Mouse (Mus musculus) hindbrain, embryonic 11.5 days (tissue): ENCODE measurements around the gene Gpr153. TPM values are rescaled to one million over a fixed set of nuclear protein-coding genes. Genes with fewer than 3 reads are reported as not detected.

Experiments used
- ATAC-seq: fragments of 200-750 bp; cut with Nextera tagmentation; 2 replicates; pipeline ENCODE4 v1.8.0; 2017; ENCODE audit warnings: mild to moderate bottlenecking, moderate TSS enrichment, moderate library complexity; ENCODE audit not compliant: low FRiP score
- DNase-seq: peaks from one replicate; pipeline ENCODE4 v3.0.0-alpha.2; 2015; ENCODE audit warnings: low spot score
- H3K27ac ChIP-seq: fragments of 300-500 bp; sonication (generic); 2 replicates; pipeline ENCODE4 v1.5.1; 2014; ENCODE audit warnings: mild to moderate bottlenecking, low read depth, low read length
- H3K27me3 ChIP-seq: fragments of 300-500 bp; sonication (generic); 2 replicates; pipeline ENCODE4 v1.6.1; 2014; ENCODE audit warnings: mild to moderate bottlenecking, low read length, moderate library complexity, mixed read lengths; ENCODE audit not compliant: control insufficient read depth, insufficient read depth
- H3K36me3 ChIP-seq: fragments of 300-500 bp; sonication (generic); 2 replicates; pipeline ENCODE4 v1.6.1; 2014; ENCODE audit warnings: mild to moderate bottlenecking, low read length, moderate library complexity, mixed read lengths; ENCODE audit not compliant: control insufficient read depth, insufficient read depth
- H3K4me1 ChIP-seq: fragments of 300-500 bp; sonication (generic); replicated peaks from 2 replicates; pipeline ENCODE4 v1.6.1; 2014; ENCODE audit warnings: low read length, mixed read lengths; ENCODE audit not compliant: control insufficient read depth, insufficient read depth
- H3K4me2 ChIP-seq: fragments of 300-500 bp; sonication (generic); replicated peaks from 2 replicates; pipeline ENCODE4 v1.6.1; 2014; ENCODE audit warnings: mild to moderate bottlenecking, low read depth, low read length
- H3K4me3 ChIP-seq: fragments of 300-500 bp; sonication (generic); 2 replicates; pipeline ENCODE4 v1.5.1; 2014; ENCODE audit warnings: low read depth, low read length
- H3K9ac ChIP-seq: fragments of 300-500 bp; sonication (generic); 2 replicates; pipeline ENCODE4 v1.6.1; 2014; ENCODE audit warnings: low read depth, low read length
- H3K9me3 ChIP-seq: fragments of 300-500 bp; sonication (generic); 2 replicates; pipeline ENCODE4 v1.6.1; 2016; ENCODE audit warnings: low read length; ENCODE audit not compliant: control insufficient read depth
- WGBS: fragments of 180-500 bp; shearing (Covaris S2); extraction: QIAGEN DNeasy Blood & Tissue Kit; methylation state at CpG from one replicate; pipeline ENCODE4 v1.1.7; 2014; 5-methylcytosine and 5-hydroxymethylcytosine counted together
- polyA plus RNA-seq: library from polyadenylated mRNA; unstranded; fragments of >200 nt; fragmentation: Nextera tagmentation; extraction: Ambion mirVana; gene quantifications from 2 replicates; pipeline ENCODE4 v1.2.1, GENCODE M21; 2014

The Gpr153 gene
- polyA plus RNA-seq, 1 experiment from 2014 or later: 9.5 TPM

- Histone ChIP-seq H3K9me3 (no peaks in the 10 kb centered on the region), H3K27me3 (peaks cover 70% of the 10 kb centered on the region), H3K27ac (no peak overlapping the region), H3K4me2 (no peak overlapping the region), H3K4me3 (no peak overlapping the region), H3K4me1 (peaks cover 7% of the 10 kb centered on the region; the same call in 1 of the 2 replicates), H3K9ac (no peak overlapping the region), H3K36me3 (no peaks in the 10 kb centered on the region)
- peak; percentile 21 for DNase-seq
- ATAC-seq: no peak
- WGBS: 2% methylated on average over 14 of the region's 14 CpGs
Observed at GRCm38 (mm10) chr4:152312186-152312585, 38.2 kb downstream of the Gpr153 start.

GRCm38 (mm10) chr4:152313211-152313632 is 39.2 kb downstream of the Gpr153 start:
- under 1% methylated on average over 29 of the region's 29 CpGs for WGBS
- Histone ChIP-seq H3K4me2 (peak overlapping the region; percentile 41), H3K4me3 (peak overlapping the region; percentile 16; the same call in 1 of the 2 replicates), H3K9me3 (no peaks in the 10 kb centered on the region), H3K27me3 (peaks cover 79% of the 10 kb centered on the region), H3K36me3 (no peaks in the 10 kb centered on the region), H3K9ac (no peak overlapping the region), H3K4me1 (peaks cover 7% of the 10 kb centered on the region; the same call in 1 of the 2 replicates), H3K27ac (no peak overlapping the region)
- DNase-seq: peak; percentile 64
- peak; percentile 63; the same call in 1 of the 2 replicates for ATAC-seq

GRCm38 (mm10) chr4:152313934-152314333 is 39.9 kb downstream of the Gpr153 start:
- Histone ChIP-seq H3K9ac (no peak overlapping the region), H3K9me3 (no peaks in the 10 kb centered on the region), H3K36me3 (no peaks in the 10 kb centered on the region), H3K4me1 (peaks cover 9% of the 10 kb centered on the region), H3K27ac (no peak overlapping the region), H3K4me3 (no peak overlapping the region), H3K27me3 (peaks cover 84% of the 10 kb centered on the region), H3K4me2 (no peak overlapping the region)
- 0 out of 2 replicates have a peak, but pooled peaks have one; percentile 20 for ATAC-seq
- peak; percentile 58 for DNase-seq

- no peaks in the 10 kb centered on the region for H3K36me3 ChIP-seq
Observed at GRCm38 (mm10) chr4:152315498-152316213, 41.6 kb downstream of the Gpr153 start.

GRCm38 (mm10) chr4:152317631-152318033 is 43.6 kb downstream of the Gpr153 start:
- no peak overlapping the region for H3K4me3 ChIP-seq
- H3K4me1 ChIP-seq: peaks cover 9% of the 10 kb centered on the region
- ATAC-seq: no peak

More at GRCm38 (mm10) chr4:152315498-152316213, 41.6 kb downstream of the Gpr153 start:
- Histone ChIP-seq H3K4me1 (peaks cover 9% of the 10 kb centered on the region), H3K4me2 (peak overlapping the region; percentile 19), H3K9ac (no peak overlapping the region), H3K27me3 (peaks cover 81% of the 10 kb centered on the region), H3K4me3 (peak overlapping the region; percentile 15), H3K9me3 (no peaks in the 10 kb centered on the region), H3K27ac (no peak overlapping the region)
- DNase-seq (peak; percentile 44), ATAC-seq (no peak)
- 1% methylated on average over 43 of the region's 43 CpGs for WGBS

GRCm38 (mm10) chr4:152318517-152319234 is 44.6 kb downstream of the Gpr153 start, which contains the start of gene Rnf207:
TSS of gene Rnf207 (minus strand) at chr4:152318993.
- peak; percentile 73 for DNase-seq
- H3K4me2 ChIP-seq: peak within 1 kb of the TSS; percentile 25
- peak within 1 kb of the TSS; percentile 37; the same call in 1 of the 2 replicates for H3K9ac ChIP-seq
- H3K4me3 ChIP-seq: no peak within 1 kb of the TSS
- ATAC-seq: peak; percentile 35; the same call in 1 of the 2 replicates
- WGBS: 4% methylated on average over 26 of the region's 26 CpGs
- no peaks in the 10 kb centered on the region for H3K36me3 ChIP-seq
- H3K4me1 ChIP-seq: peaks cover 5% of the 10 kb centered on the region
- H3K27ac ChIP-seq: no peak within 1 kb of the TSS
- H3K27me3 ChIP-seq: peaks cover 50% of the 10 kb centered on the region
- no peaks in the 10 kb centered on the region for H3K9me3 ChIP-seq

More at GRCm38 (mm10) chr4:152317631-152318033, 43.6 kb downstream of the Gpr153 start:
- 87% methylated on average over 6 of the region's 6 CpGs for WGBS
- Histone ChIP-seq H3K4me2 (no peak overlapping the region), H3K36me3 (no peaks in the 10 kb centered on the region), H3K9me3 (no peaks in the 10 kb centered on the region), H3K27ac (no peak overlapping the region), H3K27me3 (peaks cover 61% of the 10 kb centered on the region), H3K9ac (no peak overlapping the region)
- DNase-seq: no peak

- no peak overlapping the region for H3K4me3 ChIP-seq
- H3K9ac ChIP-seq: no peak overlapping the region
- H3K4me1 ChIP-seq: peaks cover 3% of the 10 kb centered on the region; the same call in 1 of the 2 replicates
- H3K9me3 ChIP-seq: no peaks in the 10 kb centered on the region
- no peak overlapping the region for H3K27ac ChIP-seq
- DNase-seq (no peak), ATAC-seq (no peak)
- WGBS: 64% methylated on average over 5 of the region's 5 CpGs
- no peak overlapping the region for H3K4me2 ChIP-seq
- H3K36me3 ChIP-seq: no peaks in the 10 kb centered on the region
- peaks cover 22% of the 10 kb centered on the region for H3K27me3 ChIP-seq
Observed at GRCm38 (mm10) chr4:152321464-152321863, 47.4 kb downstream of the Gpr153 start.

GRCm38 (mm10) chr4:152324641-152325562 is 50.9 kb downstream of the Gpr153 start:
- peaks cover 4% of the 10 kb centered on the region for H3K4me1 ChIP-seq
- no peak overlapping the region for H3K27ac ChIP-seq
- WGBS: 50% methylated on average over 16 of the region's 16 CpGs
- peak overlapping the region; percentile 100 for H3K4me3 ChIP-seq
- no peak overlapping the region for H3K9ac ChIP-seq
- no peaks in the 10 kb centered on the region for H3K27me3 ChIP-seq
- DNase-seq (no peak), ATAC-seq (peak; percentile 46)
- no peaks in the 10 kb centered on the region; the same call in 1 of the 2 replicates for H3K36me3 ChIP-seq
- H3K9me3 ChIP-seq: no peaks in the 10 kb centered on the region
- no peak overlapping the region for H3K4me2 ChIP-seq
